Mouse (Mus musculus): ENCODE results near the gene Reep1. TPM values are rescaled to one million over a fixed set of nuclear protein-coding genes. Genes with fewer than 3 reads are reported as not detected.
A peak's percentile ranks its signal among the peaks of the same experiment; 100 is the strongest.

The Reep1 gene
- polyA plus RNA-seq, 1 experiment from 2014 or later, result 5.6 TPM

GRCm38 (mm10) chr6:71791771-71792170 is 84.4 kb downstream of the Reep1 start:
- WGBS (ENCODE audit: insufficient replicate concordance), result 76% methylated on average over 6 of the region's 6 CpGs
- H3K36me3 ChIP-seq, result no peaks in the 10 kb centered on the region
- H3K9me3 ChIP-seq (replicated peaks), result no peaks in the 10 kb centered on the region
- no peak for ATAC-seq
- H3K4me2 ChIP-seq, result no peak overlapping the region
- no peak overlapping the region for H3K9ac ChIP-seq
- no peak overlapping the region for H3K27ac ChIP-seq
- no peak overlapping the region for H3K4me3 ChIP-seq
- H3K4me1 ChIP-seq, result peaks cover 4% of the 10 kb centered on the region; the same call in 1 of the 2 replicates
- no peaks in the 10 kb centered on the region for H3K27me3 ChIP-seq (replicated peaks)

DNA sequence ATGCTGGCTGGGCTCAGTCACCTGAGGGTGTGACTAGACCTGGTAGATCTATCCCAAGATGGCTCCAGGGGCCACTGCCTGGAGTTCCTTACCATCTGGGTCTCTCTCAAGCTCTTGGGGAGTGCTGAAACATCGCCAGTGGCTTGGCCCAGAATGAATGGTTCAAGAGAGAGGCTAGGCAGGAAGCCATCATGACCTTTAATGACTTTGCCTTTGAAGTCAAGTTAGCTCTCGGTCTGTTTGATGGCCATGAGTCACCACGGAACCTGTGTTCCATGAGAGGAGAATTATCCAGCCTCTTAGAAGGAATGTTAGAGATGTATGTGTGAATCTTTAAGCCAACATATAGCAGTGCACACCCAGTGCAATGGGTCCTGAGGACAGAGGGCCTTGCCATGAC is 92.0 kb downstream of the Reep1 start:
- Histone ChIP-seq H3K27ac (0 out of 2 replicates have a peak overlapping the region, but pooled peaks have one; percentile 3), H3K27me3 (replicated peaks) (no peaks in the 10 kb centered on the region), H3K4me3 (no peak overlapping the region), H3K4me2 (no peak overlapping the region), H3K4me1 (peaks cover 39% of the 10 kb centered on the region), H3K9me3 (replicated peaks) (no peaks in the 10 kb centered on the region), H3K36me3 (no peaks in the 10 kb centered on the region), H3K9ac (no peak overlapping the region)
- 79% methylated on average over 3 of the region's 3 CpGs for WGBS (ENCODE audit: insufficient replicate concordance)
- ATAC-seq, result no peak

- Histone ChIP-seq H3K36me3 (no peaks in the 10 kb centered on the region), H3K4me3 (peak overlapping the region; percentile 27), H3K27me3 (replicated peaks) (no peaks in the 10 kb centered on the region), H3K9me3 (replicated peaks) (no peaks in the 10 kb centered on the region), H3K9ac (peak overlapping the region; percentile 43), H3K27ac (peak overlapping the region; percentile 89), H3K4me1 (peaks cover 43% of the 10 kb centered on the region), H3K4me2 (peak overlapping the region; percentile 64)
- 17% methylated on average over 7 of the region's 7 CpGs for WGBS (ENCODE audit: insufficient replicate concordance)
- peak; percentile 92 for ATAC-seq
These were observed 93.8 kb downstream of the Reep1 start for GRCm38 (mm10) chr6:71801011-71801713.

DNA sequence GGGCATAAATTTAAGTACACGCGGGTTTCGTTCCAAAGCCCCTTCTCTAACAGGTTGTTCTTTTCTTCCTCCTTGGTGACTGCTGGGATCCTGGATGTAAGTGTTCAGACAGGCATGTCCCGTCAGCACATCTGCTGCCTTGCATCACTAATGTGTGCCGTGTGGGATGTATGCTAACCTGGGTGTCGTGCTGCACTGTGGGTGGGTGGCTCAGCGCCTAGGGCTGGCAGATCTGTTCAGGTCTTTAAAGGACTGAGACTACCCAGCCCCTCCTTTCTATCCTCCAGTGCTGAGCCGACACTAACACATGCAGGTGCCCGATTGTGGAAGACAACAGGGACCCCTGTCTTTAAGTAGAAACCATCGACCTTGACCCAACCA is 94.3 kb downstream of the Reep1 start:
- peak; percentile 58 for ATAC-seq
- Histone ChIP-seq H3K27ac (peak overlapping the region; percentile 89), H3K36me3 (no peaks in the 10 kb centered on the region), H3K9ac (peak overlapping the region; percentile 43), H3K4me1 (peaks cover 46% of the 10 kb centered on the region), H3K4me3 (peak overlapping the region; percentile 27), H3K9me3 (replicated peaks) (no peaks in the 10 kb centered on the region), H3K27me3 (replicated peaks) (no peaks in the 10 kb centered on the region), H3K4me2 (peak overlapping the region; percentile 64)
- WGBS (ENCODE audit: insufficient replicate concordance), result 45% methylated on average over 10 of the region's 10 CpGs

DNA sequence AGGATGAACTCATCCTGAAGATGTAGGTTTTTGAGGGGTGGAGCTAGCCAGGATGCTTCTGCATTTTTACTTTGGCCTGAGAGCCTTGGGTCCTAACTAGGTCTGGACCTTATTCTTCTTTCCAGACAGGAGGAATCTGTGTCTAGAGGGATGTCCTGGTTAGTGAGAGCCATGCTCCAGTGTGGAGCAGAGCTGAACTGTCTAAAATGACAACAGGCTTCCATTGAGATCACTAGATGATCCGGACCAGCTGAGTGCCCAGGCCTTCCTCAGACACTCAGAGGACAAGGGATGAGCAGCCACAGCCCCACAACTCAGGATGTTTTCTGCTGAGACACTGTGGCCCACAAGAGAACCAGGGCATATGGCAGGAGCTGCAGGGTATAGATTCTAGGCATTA is 96.2 kb downstream of the Reep1 start:
- Histone ChIP-seq H3K27me3 (replicated peaks) (no peaks in the 10 kb centered on the region), H3K27ac (no peak overlapping the region; the same call in 1 of the 2 replicates), H3K4me3 (no peak overlapping the region), H3K36me3 (no peaks in the 10 kb centered on the region), H3K4me1 (peaks cover 47% of the 10 kb centered on the region), H3K4me2 (no peak overlapping the region), H3K9me3 (replicated peaks) (no peaks in the 10 kb centered on the region), H3K9ac (no peak overlapping the region)
- 89% methylated on average over 1 of the region's 1 CpGs for WGBS (ENCODE audit: insufficient replicate concordance)
- ATAC-seq, result no peak

- Histone ChIP-seq H3K9me3 (replicated peaks) (no peaks in the 10 kb centered on the region), H3K27ac (no peak overlapping the region; the same call in 1 of the 2 replicates), H3K9ac (no peak overlapping the region), H3K4me2 (peak overlapping the region; percentile 26), H3K36me3 (no peaks in the 10 kb centered on the region), H3K4me1 (peaks cover 47% of the 10 kb centered on the region), H3K27me3 (replicated peaks) (no peaks in the 10 kb centered on the region), H3K4me3 (no peak overlapping the region)
- WGBS (ENCODE audit: insufficient replicate concordance), result 13% methylated on average over 12 of the region's 12 CpGs
- peak; percentile 58 for ATAC-seq
These were observed 96.9 kb downstream of the Reep1 start for GRCm38 (mm10) chr6:71804061-71804829.

DNA sequence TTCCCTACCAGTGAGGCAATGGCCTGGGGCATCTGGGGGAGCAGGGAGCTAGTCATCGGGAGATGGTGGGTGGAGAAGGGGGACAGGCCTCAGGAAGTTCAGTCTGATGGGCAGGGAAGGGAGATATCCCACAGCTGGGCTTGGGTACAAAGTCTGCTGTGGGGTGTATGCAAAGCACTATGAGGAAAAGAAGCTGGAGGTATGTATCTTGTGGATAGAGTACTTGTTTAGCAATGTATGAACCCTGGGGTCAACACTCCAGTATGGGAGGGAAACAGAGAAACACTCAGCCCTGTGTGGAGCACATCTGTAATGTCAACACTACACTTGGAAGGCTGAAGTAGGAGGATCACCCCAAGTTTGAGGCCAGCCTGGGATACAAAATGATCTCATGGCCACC is 99.4 kb downstream of the Reep1 start:
- Histone ChIP-seq H3K27ac (no peak overlapping the region), H3K9ac (no peak overlapping the region), H3K36me3 (peaks cover 18% of the 10 kb centered on the region), H3K4me3 (no peak overlapping the region), H3K9me3 (replicated peaks) (no peaks in the 10 kb centered on the region), H3K4me1 (peaks cover 28% of the 10 kb centered on the region), H3K4me2 (no peak overlapping the region), H3K27me3 (replicated peaks) (no peaks in the 10 kb centered on the region)
- ATAC-seq, result no peak
- WGBS (ENCODE audit: insufficient replicate concordance), result 39% methylated on average over 1 of the region's 1 CpGs

- WGBS (ENCODE audit: insufficient replicate concordance), result 89% methylated on average over 9 of the region's 9 CpGs
- ATAC-seq, result no peak
- Histone ChIP-seq H3K4me3 (no peak overlapping the region), H3K27me3 (replicated peaks) (no peaks in the 10 kb centered on the region), H3K36me3 (peaks cover 47% of the 10 kb centered on the region), H3K27ac (no peak overlapping the region), H3K9ac (no peak overlapping the region), H3K9me3 (replicated peaks) (no peaks in the 10 kb centered on the region), H3K4me1 (peaks cover 4% of the 10 kb centered on the region; the same call in 1 of the 2 replicates), H3K4me2 (no peak overlapping the region)
These were observed 102.5 kb downstream of the Reep1 start for GRCm38 (mm10) chr6:71809890-71810289.

DNA sequence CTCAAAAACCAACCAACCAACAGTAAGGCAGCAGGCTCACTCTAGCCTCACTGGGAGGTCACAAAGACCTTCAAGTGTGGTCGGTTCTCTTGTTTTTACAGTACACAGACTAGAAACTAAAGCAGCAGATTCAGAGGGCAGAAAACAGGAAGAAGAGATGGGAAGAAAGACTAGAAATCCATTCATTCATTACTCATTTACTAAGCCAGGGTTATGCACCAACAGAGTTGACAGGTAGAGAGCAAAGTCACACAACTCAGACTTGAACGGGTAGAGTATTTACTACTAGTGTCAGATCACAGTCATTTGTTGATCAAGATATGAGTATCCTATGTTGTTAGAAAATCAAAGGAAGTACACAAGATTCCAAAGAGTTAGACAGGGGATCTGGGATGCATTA is 105.5 kb downstream of the Reep1 start:
- H3K4me2 ChIP-seq, result no peak overlapping the region
- H3K9me3 ChIP-seq (replicated peaks), result no peaks in the 10 kb centered on the region
- no peak overlapping the region for H3K9ac ChIP-seq
- H3K4me3 ChIP-seq, result no peak overlapping the region
- 67% methylated on average over 2 of the region's 2 CpGs for WGBS (ENCODE audit: insufficient replicate concordance)
- ATAC-seq, result peak; percentile 33; the same call in 1 of the 2 replicates
- no peak overlapping the region for H3K27ac ChIP-seq
- peaks cover 76% of the 10 kb centered on the region for H3K36me3 ChIP-seq
- H3K27me3 ChIP-seq (replicated peaks), result no peaks in the 10 kb centered on the region
- peaks cover 9% of the 10 kb centered on the region for H3K4me1 ChIP-seq

GRCm38 (mm10) chr6:71819764-71820292 is 112.5 kb downstream of the Reep1 start:
- H3K9me3 ChIP-seq (replicated peaks), result no peaks in the 10 kb centered on the region
- H3K27ac ChIP-seq, result no peak overlapping the region
- H3K4me2 ChIP-seq, result 0 out of 2 replicates have a peak overlapping the region, but pooled peaks have one; percentile 27
- H3K36me3 ChIP-seq, result peaks cover 44% of the 10 kb centered on the region
- WGBS (ENCODE audit: insufficient replicate concordance), result 77% methylated on average over 5 of the region's 5 CpGs
- peaks cover 52% of the 10 kb centered on the region for H3K4me1 ChIP-seq
- H3K27me3 ChIP-seq (replicated peaks), result no peaks in the 10 kb centered on the region
- no peak overlapping the region for H3K4me3 ChIP-seq
- ATAC-seq, result no peak
- no peak overlapping the region for H3K9ac ChIP-seq

GRCm38 (mm10) chr6:71823085-71823484 is 115.7 kb downstream of the Reep1 start:
- H3K9ac ChIP-seq, result peak overlapping the region; percentile 67
- 1% methylated on average over 7 of the region's 7 CpGs for WGBS (ENCODE audit: insufficient replicate concordance)
- peak overlapping the region; percentile 70 for H3K4me3 ChIP-seq
- ATAC-seq, result peak; percentile 65
- H3K4me1 ChIP-seq, result peaks cover 42% of the 10 kb centered on the region
- H3K36me3 ChIP-seq, result peaks cover 11% of the 10 kb centered on the region
- peak overlapping the region; percentile 79 for H3K4me2 ChIP-seq
- H3K27ac ChIP-seq, result peak overlapping the region; percentile 77
- H3K27me3 ChIP-seq (replicated peaks), result peaks cover 4% of the 10 kb centered on the region; the same call in 1 of the 2 replicates
- H3K9me3 ChIP-seq (replicated peaks), result no peaks in the 10 kb centered on the region

DNA sequence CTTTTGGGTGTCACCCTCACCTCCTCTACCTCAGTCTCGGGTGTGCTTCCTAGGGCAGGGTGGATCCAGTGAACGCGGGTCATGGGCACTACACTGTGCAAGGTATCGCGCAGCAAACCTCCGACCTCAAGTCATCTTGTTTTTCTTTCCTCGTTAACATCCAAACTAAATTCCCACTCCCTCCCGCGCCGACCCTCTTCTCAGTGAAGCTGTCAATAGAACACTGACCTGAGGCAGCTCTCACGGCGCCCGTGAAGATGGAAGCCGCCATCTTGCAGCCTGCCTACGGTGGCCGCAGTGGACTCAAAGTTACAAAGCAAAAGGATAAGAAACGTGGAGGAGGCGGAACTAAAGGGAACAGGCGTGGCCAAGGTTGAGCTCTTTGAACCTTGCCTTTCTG is 116.1 kb downstream of the Reep1 start:
- WGBS (ENCODE audit: insufficient replicate concordance), result under 1% methylated on average over 19 of the region's 19 CpGs
- Histone ChIP-seq H3K4me1 (peaks cover 42% of the 10 kb centered on the region), H3K4me3 (peak overlapping the region; percentile 70), H3K4me2 (peak overlapping the region; percentile 79), H3K27ac (peak overlapping the region; percentile 77), H3K36me3 (peaks cover 7% of the 10 kb centered on the region), H3K9me3 (replicated peaks) (no peaks in the 10 kb centered on the region), H3K9ac (peak overlapping the region; percentile 67), H3K27me3 (replicated peaks) (peaks cover 4% of the 10 kb centered on the region; the same call in 1 of the 2 replicates)
- peak; percentile 88 for ATAC-seq
